In genomic region chr6:93353353-93354125, GRCm38 (mm10) we compare ENCODE assay signal across 30 mouse cellular contexts.
DNase-seq lines count a peak whose midpoint lies in the region; ATAC-seq and TF ChIP-seq lines count a peak whose summit lies in the region.
"Had no signal": no experiment of that assay in that cellular context is flagged by ENCODE, and none has a peak within 500 bp of the region (broad histone marks: within the 10 kb centered on the region; RNA-seq: fewer than 3 reads in every experiment).

No protein-coding gene starts in this region.

- peak; percentile 7 for DNase-seq in midbrain, embryonic 14.5 days
- DNase-seq in midbrain, embryonic 11.5 days (ENCODE audit: low spot score, missing footprints): no peak
- DNase-seq in ES-CJ7 (ENCODE audit: low read depth, low spot score): peak; percentile 79
- peak; percentile 56 for DNase-seq in ZHBTc4 (ENCODE audit: low read depth, low spot score)
- DNase-seq in adrenal gland, adult (ENCODE audit: inconsistent age in 2 of 2, low spot score in 1 of 2): no peak
- DNase-seq in heart, adult 2 months: no peak
- DNase-seq: adrenal gland, postnatal 10 days; adrenal gland, postnatal 36 days; B cell, adult 2 months; cerebellum, adult 11 months; cerebellum, adult 2 months; cerebellum, adult 9-11 months; cerebellum, postnatal 25 days; gastrocnemius, postnatal 10 days; gastrocnemius, postnatal 36 days; heart, postnatal 10 days; heart, postnatal 36 days; kidney, adult 2 months had no signal

- no peak for ATAC-seq in midbrain, embryonic 14.5 days (ENCODE audit: low FRiP score, low TSS enrichment)
- ATAC-seq in midbrain, embryonic 11.5 days (ENCODE audit: low FRiP score): no peak
- ATAC-seq: activated CD4-positive, CD25-positive, alpha-beta regulatory T cell, adult 4 months; forebrain, embryonic 13.5 days; forebrain, embryonic 16.5 days; intestine, postnatal 0 days; Patski had no signal

- intact Hi-C loops in heart, adult 2 months (cut with DNase I): no loop called here

- 86% methylated on average over 12 of the region's 12 CpGs for WGBS in midbrain, embryonic 14.5 days
- 87% methylated on average over 12 of the region's 12 CpGs for WGBS in midbrain, embryonic 11.5 days
- 89% methylated on average over 12 of the region's 12 CpGs for WGBS in heart, adult 2 months

- H3K9me3 ChIP-seq in midbrain, embryonic 14.5 days (ENCODE audit: control insufficient read depth, low read length): no peaks in the 10 kb centered on the region
- H3K9me3 ChIP-seq in midbrain, embryonic 11.5 days (ENCODE audit: control insufficient read depth, low read length): no peaks in the 10 kb centered on the region
- H3K9me3 ChIP-seq: forebrain, embryonic 10.5 days; forebrain, embryonic 13.5 days; G1E; heart, embryonic 12.5 days; heart, embryonic 15.5 days; hindbrain, embryonic 10.5 days; hindbrain, embryonic 13.5 days had no signal

- no peak for TF ChIP-seq CTCF in heart, adult 2 months (IDR thresholded peaks at IDR 0.05)

- no peaks in the 10 kb centered on the region for H3K79me2 ChIP-seq in heart, adult 2 months (replicated peaks; ENCODE audit: control insufficient read depth, insufficient read depth, low read length)

- no peaks in the 10 kb centered on the region for H3K36me3 ChIP-seq in midbrain, embryonic 14.5 days (ENCODE audit: control insufficient read depth, insufficient read depth, low read length)
- no peaks in the 10 kb centered on the region for H3K36me3 ChIP-seq in midbrain, embryonic 11.5 days (ENCODE audit: control insufficient read depth, insufficient read depth, low read length)
- H3K36me3 ChIP-seq in heart, adult 2 months (ENCODE audit: control insufficient read depth, insufficient read depth, low read length): no peaks in the 10 kb centered on the region
- H3K36me3 ChIP-seq: forebrain, embryonic 10.5 days; G1E; heart, embryonic 12.5 days; heart, embryonic 15.5 days; hindbrain, embryonic 10.5 days; hindbrain, embryonic 13.5 days had no signal

- no peak for TF ChIP-seq POLR2A in heart, adult 2 months (IDR thresholded peaks at IDR 0.05; ENCODE audit: insufficient read depth, low read depth, low read length)

- H3K9ac ChIP-seq in midbrain, embryonic 14.5 days (replicated peaks; ENCODE audit: low read length): no peak overlapping the region
- H3K9ac ChIP-seq in midbrain, embryonic 11.5 days (ENCODE audit: low read length): no peak overlapping the region
- no peak overlapping the region for H3K9ac ChIP-seq in heart, adult 2 months (ENCODE audit: low read depth, low read length)
- H3K9ac ChIP-seq: forebrain, embryonic 13.5 days; heart, embryonic 12.5 days; heart, embryonic 15.5 days; hindbrain, embryonic 13.5 days had no signal

- no peak for TF ChIP-seq EP300 in heart, adult 2 months (IDR thresholded peaks at IDR 0.05; ENCODE audit: insufficient read depth, low read depth, low read length)

- no peaks in the 10 kb centered on the region for H3K27me3 ChIP-seq in midbrain, embryonic 14.5 days (ENCODE audit: control insufficient read depth, insufficient read depth, low read length)
- H3K27me3 ChIP-seq in midbrain, embryonic 11.5 days (ENCODE audit: control insufficient read depth, insufficient read depth, low read length): no peaks in the 10 kb centered on the region
- H3K27me3 ChIP-seq in heart, adult 2 months (ENCODE audit: control insufficient read depth, insufficient read depth, low read length): no peaks in the 10 kb centered on the region
- H3K27me3 ChIP-seq: CH12.LX; forebrain, embryonic 13.5 days; heart, embryonic 12.5 days; heart, embryonic 15.5 days; hindbrain, embryonic 13.5 days; Patski had no signal

- H3K4me2 ChIP-seq in midbrain, embryonic 14.5 days (ENCODE audit: low read length): no peak overlapping the region
- H3K4me2 ChIP-seq in midbrain, embryonic 11.5 days: no peak overlapping the region
- H3K4me2 ChIP-seq: forebrain, embryonic 13.5 days; heart, embryonic 12.5 days; heart, embryonic 15.5 days; hindbrain, embryonic 13.5 days had no signal

- no peak overlapping the region for H3K27ac ChIP-seq in midbrain, embryonic 14.5 days (replicated peaks; ENCODE audit: low read depth, low read length)
- H3K27ac ChIP-seq in midbrain, embryonic 11.5 days (ENCODE audit: low read depth, low read length): no peak overlapping the region
- no peak overlapping the region for H3K27ac ChIP-seq in heart, adult 2 months
- H3K27ac ChIP-seq: forebrain, embryonic 10.5 days; forebrain, embryonic 13.5 days; heart, embryonic 15.5 days; hindbrain, embryonic 10.5 days; hindbrain, embryonic 13.5 days had no signal

- peaks cover 4% of the 10 kb centered on the region; the same call in 1 of the 2 replicates for H3K4me1 ChIP-seq in midbrain, embryonic 14.5 days (ENCODE audit: control insufficient read depth, insufficient read depth, low read length)
- H3K4me1 ChIP-seq in midbrain, embryonic 11.5 days (ENCODE audit: control insufficient read depth, insufficient read depth, low read length): peaks cover 5% of the 10 kb centered on the region; the same call in 1 of the 2 replicates
- no peaks in the 10 kb centered on the region for H3K4me1 ChIP-seq in heart, adult 2 months (ENCODE audit: control insufficient read depth, insufficient read depth, low read length)
- H3K4me1 ChIP-seq: heart, embryonic 12.5 days had no signal

- no peak overlapping the region for H3K4me3 ChIP-seq in midbrain, embryonic 14.5 days (replicated peaks; ENCODE audit: low read depth, low read length)
- no peak overlapping the region for H3K4me3 ChIP-seq in midbrain, embryonic 11.5 days (ENCODE audit: low read depth, low read length)
- H3K4me3 ChIP-seq in heart, adult 2 months: no peak overlapping the region
- H3K4me3 ChIP-seq: forebrain, embryonic 10.5 days; forebrain, embryonic 13.5 days; heart, embryonic 12.5 days; heart, embryonic 15.5 days; hindbrain, embryonic 10.5 days; hindbrain, embryonic 13.5 days had no signal

Comparison
In these comparisons a context has a peak if more than half of its experiments do, and no peak if none do; other contexts are left out.
1. DNase-seq: peak in midbrain, embryonic 14.5 days (single experiment), ES-CJ7 (single experiment) and ZHBTc4 (single experiment); none in midbrain, embryonic 11.5 days (single experiment), adrenal gland, adult (0 of 2) and heart, adult 2 months (0 of 2).